Mouse (Mus musculus) neural tube, embryonic 11.5 days (tissue): Measurements from ENCODE around the gene Atmin. TPM values are rescaled to one million over a fixed set of nuclear protein-coding genes. Genes with fewer than 3 reads are reported as not detected.
A peak's percentile ranks its signal among the peaks of the same experiment; 100 is the strongest.

ENCODE experiments used
- ATAC-seq: fragments of 200-750 bp; cut with Nextera tagmentation; 2 replicates; pipeline ENCODE4 v1.8.0; 2017; ENCODE audit warnings: moderate number of reproducible peaks, mild to moderate bottlenecking, moderate TSS enrichment, moderate library complexity; ENCODE audit not compliant: insufficient read depth, low FRiP score, low TSS enrichment
- DNase-seq: peaks from one replicate; pipeline ENCODE4 v3.0.0-alpha.2; 2015; ENCODE audit warnings: low spot score
- H3K27ac ChIP-seq: fragments of 300-500 bp; sonication (generic); 2 replicates; pipeline ENCODE4 v1.5.1; 2014; ENCODE audit warnings: low read depth, mild to moderate bottlenecking, low read length
- H3K27me3 ChIP-seq: fragments of 300-500 bp; sonication (generic); 2 replicates; pipeline ENCODE4 v1.6.1; 2014; ENCODE audit warnings: mild to moderate bottlenecking, low read length, mixed read lengths; ENCODE audit not compliant: control insufficient read depth, insufficient read depth
- H3K36me3 ChIP-seq: fragments of 300-500 bp; sonication (generic); 2 replicates; pipeline ENCODE4 v1.6.1; 2014; ENCODE audit warnings: mild to moderate bottlenecking, low read length, moderate library complexity, mixed read lengths; ENCODE audit not compliant: control insufficient read depth, insufficient read depth
- H3K4me1 ChIP-seq: fragments of 300-500 bp; sonication (generic); 2 replicates; pipeline ENCODE4 v1.6.1; 2014; ENCODE audit warnings: low read length, mixed read lengths; ENCODE audit not compliant: control insufficient read depth, insufficient read depth
- H3K4me2 ChIP-seq: fragments of 300-500 bp; sonication (generic); 2 replicates; pipeline ENCODE4 v1.6.1; 2014; ENCODE audit warnings: low read depth, mild to moderate bottlenecking, moderate library complexity
- H3K4me3 ChIP-seq: fragments of 300-500 bp; sonication (generic); 2 replicates; pipeline ENCODE4 v1.5.1; 2014; ENCODE audit warnings: low read depth, low read length
- H3K9ac ChIP-seq: fragments of 300-500 bp; sonication (generic); 2 replicates; pipeline ENCODE4 v1.6.1; 2014; ENCODE audit warnings: mild to moderate bottlenecking, low read length
- H3K9me3 ChIP-seq: fragments of 300-500 bp; sonication (generic); 2 replicates; pipeline ENCODE4 v1.6.1; 2016; ENCODE audit warnings: low read length; ENCODE audit not compliant: control insufficient read depth
- WGBS: fragments of 180-500 bp; shearing (Covaris S2); extraction: QIAGEN DNeasy Blood & Tissue Kit; methylation state at CpG from one replicate; pipeline ENCODE4 v1.1.7; 2014; 5-methylcytosine and 5-hydroxymethylcytosine counted together
- polyA plus RNA-seq: library from polyadenylated mRNA; unstranded; fragments of >200 nt; fragmentation: Nextera tagmentation; extraction: Ambion mirVana; gene quantifications from 2 replicates; pipeline ENCODE4 v1.2.1, GENCODE M21; 2014

Gene Atmin
- polyA plus RNA-seq: 18.9 and 20.6 TPM in 2 replicates

DNA sequence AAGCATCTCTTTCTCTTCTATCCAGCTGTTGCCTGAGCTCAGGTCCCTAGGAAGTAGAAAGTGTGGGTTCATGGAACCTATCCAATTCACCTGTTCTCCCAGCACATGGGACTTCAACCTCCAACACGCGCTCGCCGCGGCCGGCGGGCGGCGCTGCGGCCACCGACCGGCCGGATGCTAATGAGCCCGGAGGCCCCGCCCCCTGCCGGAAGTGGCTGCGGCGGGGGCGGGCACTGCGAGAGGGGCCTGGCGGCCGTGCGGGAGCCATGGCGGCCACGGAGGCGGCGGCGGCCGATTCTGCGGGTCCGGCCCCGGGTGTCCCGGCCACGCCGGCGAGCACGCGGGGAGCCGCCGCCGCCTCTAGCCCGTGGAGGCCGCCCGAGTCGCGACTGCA, at the start of gene Atmin:
Atmin (plus strand) TSS at position 233 of the 394 bp plus-strand sequence.
- H3K4me1 ChIP-seq: peaks cover 9% of the 10 kb centered on the region
- H3K36me3 ChIP-seq: no peaks in the 10 kb centered on the region
- DNase-seq (peak; percentile 96), ATAC-seq (peak; percentile 89)
- no peaks in the 10 kb centered on the region for H3K27me3 ChIP-seq
- no peaks in the 10 kb centered on the region for H3K9me3 ChIP-seq
- peak within 1 kb of the TSS; percentile 84 for H3K9ac ChIP-seq
- peak within 1 kb of the TSS; percentile 97 for H3K4me3 ChIP-seq
- H3K27ac ChIP-seq: no peak within 1 kb of the TSS
- peak within 1 kb of the TSS; percentile 98 for H3K4me2 ChIP-seq
- WGBS: under 1% methylated on average over 44 of the region's 46 CpGs

DNA sequence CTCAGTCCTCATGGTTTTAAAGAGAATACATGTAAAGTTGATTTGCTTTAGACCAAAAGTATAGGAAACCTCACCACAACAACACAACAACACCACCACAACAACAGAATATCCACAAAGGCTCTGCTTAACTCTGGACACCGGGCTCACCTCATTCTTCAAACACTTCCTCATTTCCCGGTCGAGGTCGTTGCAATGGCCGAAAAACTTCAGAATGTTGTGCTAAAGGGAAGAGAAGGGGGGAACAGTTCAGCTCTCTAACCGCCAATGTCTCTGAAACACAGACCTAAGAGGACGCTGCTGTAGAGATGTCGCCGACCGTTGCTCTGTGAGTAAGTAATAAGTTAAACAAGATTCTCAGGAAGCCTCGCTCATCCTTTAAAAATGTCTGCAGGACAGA, 49.3 kb upstream of the Atmin start:
- H3K4me2 ChIP-seq: no peak overlapping the region
- DNase-seq (no peak), ATAC-seq (no peak)
- 93% methylated on average over 11 of the region's 11 CpGs for WGBS
- no peak overlapping the region for H3K27ac ChIP-seq
- no peaks in the 10 kb centered on the region for H3K9me3 ChIP-seq
- H3K27me3 ChIP-seq: no peaks in the 10 kb centered on the region
- no peaks in the 10 kb centered on the region for H3K4me1 ChIP-seq
- H3K9ac ChIP-seq: no peak overlapping the region
- no peak overlapping the region for H3K4me3 ChIP-seq
- no peaks in the 10 kb centered on the region for H3K36me3 ChIP-seq

DNA sequence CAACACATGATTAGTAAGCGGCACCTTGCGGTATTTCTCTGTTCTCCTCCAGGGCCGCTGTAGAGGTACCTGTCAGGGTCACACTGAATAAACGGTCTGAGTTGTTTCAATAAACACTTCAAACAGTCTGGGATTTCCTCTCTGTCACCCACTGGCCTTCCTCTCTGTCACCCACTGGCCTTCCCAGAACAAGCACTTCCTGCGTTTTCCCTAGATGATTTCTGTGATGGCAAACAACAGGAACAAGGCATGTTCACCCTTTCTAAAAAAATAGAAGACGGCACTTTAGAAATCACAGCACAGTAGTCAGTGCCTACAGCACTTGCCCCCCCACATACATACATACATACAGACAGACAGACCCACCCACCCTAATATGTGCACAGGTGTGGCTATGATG, 47.7 kb upstream of the Atmin start:
- no peak overlapping the region for H3K4me2 ChIP-seq
- no peaks in the 10 kb centered on the region for H3K36me3 ChIP-seq
- no peak overlapping the region for H3K4me3 ChIP-seq
- H3K9ac ChIP-seq: no peak overlapping the region
- DNase-seq: no peak
- no peaks in the 10 kb centered on the region for H3K4me1 ChIP-seq
- H3K27me3 ChIP-seq: no peaks in the 10 kb centered on the region
- ATAC-seq: no peak
- no peak overlapping the region for H3K27ac ChIP-seq
- WGBS: 87% methylated on average over 6 of the region's 6 CpGs
- no peaks in the 10 kb centered on the region for H3K9me3 ChIP-seq

DNA sequence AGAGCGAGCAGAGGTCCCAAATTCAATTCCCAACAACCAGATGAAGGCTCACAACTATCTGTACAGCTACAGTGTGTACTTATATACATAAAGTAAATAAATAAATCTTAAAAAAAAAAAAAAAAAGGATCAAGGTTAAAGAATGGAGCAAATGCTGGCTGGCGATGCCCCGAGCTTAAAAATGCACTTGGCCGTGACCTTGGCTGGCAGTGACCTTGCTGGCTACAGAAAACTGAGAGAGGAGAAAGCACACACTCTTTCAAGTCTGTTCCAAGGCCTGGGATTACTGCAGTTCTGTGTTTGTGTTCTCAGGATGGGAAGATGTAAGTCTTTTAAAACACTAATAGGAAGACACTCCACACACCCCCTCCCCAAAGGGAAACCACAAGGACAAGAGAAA, 38.5 kb upstream of the Atmin start:
- Histone ChIP-seq H3K9me3 (no peaks in the 10 kb centered on the region), H3K4me1 (no peaks in the 10 kb centered on the region), H3K27ac (no peak overlapping the region), H3K4me2 (no peak overlapping the region), H3K36me3 (0 out of 2 replicates have a peak, but pooled peaks cover 2% of the 10 kb centered on the region), H3K4me3 (no peak overlapping the region), H3K9ac (no peak overlapping the region), H3K27me3 (no peaks in the 10 kb centered on the region)
- no peak for ATAC-seq
- no peak for DNase-seq
- 99% methylated on average over 4 of the region's 4 CpGs for WGBS

DNA sequence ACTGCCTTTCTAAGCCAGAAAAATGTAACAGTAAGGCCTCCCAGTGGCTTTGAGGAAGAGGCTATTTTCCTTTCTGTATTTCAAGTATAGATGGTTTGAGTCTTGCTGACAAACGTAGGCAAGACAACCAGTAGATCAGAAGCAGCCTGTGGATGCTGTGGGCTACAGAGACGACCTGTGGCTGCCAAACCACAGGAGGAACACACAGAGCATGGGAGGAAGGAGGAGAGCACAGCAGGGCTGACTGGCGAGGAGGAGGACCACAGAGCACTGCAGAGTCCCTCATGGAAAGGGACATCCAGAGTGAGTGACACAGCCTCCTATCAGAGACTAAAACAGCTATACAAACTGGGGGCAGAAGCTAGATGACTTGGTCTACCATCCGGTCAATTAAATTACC, 37.9 kb upstream of the Atmin start:
- H3K4me2 ChIP-seq: no peak overlapping the region
- no peak overlapping the region for H3K4me3 ChIP-seq
- H3K9me3 ChIP-seq: no peaks in the 10 kb centered on the region
- WGBS: 91% methylated on average over 4 of the region's 4 CpGs
- ATAC-seq (no peak), DNase-seq (no peak)
- H3K9ac ChIP-seq: no peak overlapping the region
- no peaks in the 10 kb centered on the region for H3K4me1 ChIP-seq
- no peak overlapping the region for H3K27ac ChIP-seq
- H3K36me3 ChIP-seq: 0 out of 2 replicates have a peak, but pooled peaks cover 3% of the 10 kb centered on the region
- H3K27me3 ChIP-seq: no peaks in the 10 kb centered on the region

DNA sequence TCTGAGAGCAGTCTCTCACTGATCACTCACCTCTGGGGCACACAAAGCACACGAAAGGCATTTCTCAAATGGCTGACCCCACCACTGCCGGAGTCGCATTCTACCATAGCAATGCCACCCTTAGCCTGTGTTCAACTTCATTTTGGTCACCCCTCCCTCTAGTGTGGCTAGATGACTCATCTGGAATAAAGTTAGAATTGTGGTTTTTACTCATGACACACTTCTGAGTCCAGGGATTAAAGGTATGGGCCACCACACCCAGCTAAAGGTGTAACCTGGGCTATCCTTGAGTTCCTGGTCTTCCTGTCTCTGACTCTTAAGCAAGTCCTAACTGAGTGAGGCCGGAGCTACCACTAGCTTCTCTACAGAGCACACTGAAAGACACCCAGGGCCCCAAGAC, 37.4 kb upstream of the Atmin start:
- no peak overlapping the region for H3K9ac ChIP-seq
- no peaks in the 10 kb centered on the region for H3K27me3 ChIP-seq
- 0 out of 2 replicates have a peak, but pooled peaks cover 5% of the 10 kb centered on the region for H3K36me3 ChIP-seq
- no peaks in the 10 kb centered on the region for H3K9me3 ChIP-seq
- no peak for ATAC-seq
- H3K4me2 ChIP-seq: no peak overlapping the region
- H3K27ac ChIP-seq: no peak overlapping the region
- WGBS: 94% methylated on average over 4 of the region's 4 CpGs
- no peak overlapping the region for H3K4me3 ChIP-seq
- H3K4me1 ChIP-seq: no peaks in the 10 kb centered on the region
- DNase-seq: no peak

DNA sequence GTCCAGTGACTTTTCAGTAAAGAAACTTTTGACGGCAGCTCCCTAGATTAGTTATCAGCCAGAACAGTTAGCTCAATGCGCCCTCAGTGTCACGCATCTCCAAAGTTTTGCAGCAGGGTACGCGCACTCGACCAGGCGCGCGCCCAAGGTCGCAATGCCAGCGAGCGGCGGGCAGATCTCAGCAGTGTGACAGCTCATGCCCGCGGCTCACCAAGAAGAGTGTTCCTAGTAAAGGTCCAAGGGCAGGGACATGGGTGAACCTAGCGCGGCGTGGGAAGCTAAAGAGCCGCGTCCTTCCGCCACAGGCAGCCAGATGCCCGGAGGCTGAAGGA, 22.2 kb upstream of the Atmin start:
- WGBS: under 1% methylated on average over 22 of the region's 22 CpGs
- Histone ChIP-seq H3K4me2 (peak overlapping the region; percentile 76), H3K4me1 (peaks cover 3% of the 10 kb centered on the region; the same call in 1 of the 2 replicates), H3K27ac (0 out of 2 replicates have a peak overlapping the region, but pooled peaks have one; percentile 61), H3K27me3 (no peaks in the 10 kb centered on the region), H3K36me3 (no peaks in the 10 kb centered on the region), H3K9ac (peak overlapping the region; percentile 46), H3K9me3 (no peaks in the 10 kb centered on the region), H3K4me3 (peak overlapping the region; percentile 72)
- peak; percentile 72 for ATAC-seq
- DNase-seq: no peak

DNA sequence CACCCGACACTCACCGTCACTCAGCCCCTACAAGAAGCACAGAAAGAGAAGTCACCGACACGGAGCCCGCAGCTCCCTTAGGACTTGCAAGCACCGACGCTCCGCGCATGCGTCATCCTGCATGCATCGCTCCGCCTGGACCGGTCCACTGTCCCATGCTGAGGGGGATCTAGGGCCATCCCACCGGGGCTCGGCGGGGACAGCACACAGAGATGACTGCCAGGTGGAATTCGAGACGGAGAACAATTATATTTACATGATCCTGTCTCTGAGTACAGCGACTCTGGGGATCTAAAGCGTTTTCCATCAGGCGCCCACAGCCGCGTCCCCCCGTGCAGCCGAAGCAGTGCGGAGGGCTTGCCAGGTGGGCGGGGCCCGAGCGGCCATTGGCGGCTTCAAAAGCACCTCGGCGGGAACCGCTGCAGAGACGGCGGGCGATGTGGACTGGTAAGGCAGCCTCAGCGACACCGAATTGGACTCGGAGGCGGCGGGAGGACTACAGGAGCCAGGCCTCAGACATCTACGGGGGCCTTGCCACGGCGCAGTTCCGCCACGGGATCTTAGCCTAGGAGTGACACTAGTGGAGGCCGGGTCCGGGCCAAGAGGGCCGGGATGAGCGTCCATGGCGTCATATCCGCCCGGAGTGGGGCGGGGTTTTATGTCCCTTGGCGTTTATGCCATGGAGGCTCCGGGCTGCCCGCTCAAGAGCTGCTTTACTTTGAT, 21.7 kb upstream of the Atmin start, which contains the start of the genes Cmc2 and Cenpn:
Cmc2 (minus strand) TSS at position 119 of the 723 bp plus-strand sequence.
Cenpn (plus strand) TSS at position 394 of the 723 bp plus-strand sequence.
- Histone ChIP-seq H3K27ac (0 out of 2 replicates have a peak within 1 kb of the TSS, but pooled peaks have one; percentile 61), H3K4me1 (peaks cover 3% of the 10 kb centered on the region; the same call in 1 of the 2 replicates), H3K4me2 (peak within 1 kb of the TSS; percentile 76), H3K27me3 (no peaks in the 10 kb centered on the region), H3K9ac (peak within 1 kb of the TSS; percentile 46), H3K4me3 (peak within 1 kb of the TSS; percentile 72), H3K36me3 (no peaks in the 10 kb centered on the region), H3K9me3 (no peaks in the 10 kb centered on the region)
- ATAC-seq: peak; percentile 97
- WGBS: under 1% methylated on average over 57 of the region's 57 CpGs
- DNase-seq: peak; percentile 96
